Mouse (Mus musculus) hindbrain, embryonic 11.5 days (tissue): ENCODE measurements around the gene Itgb7. TPM values are rescaled to one million over a fixed set of nuclear protein-coding genes. Genes with fewer than 3 reads are reported as not detected.
A peak's percentile ranks its signal among the peaks of the same experiment; 100 is the strongest.
"Not testable (repeated sequence)": the region's sequence is repeated elsewhere in the genome, so short reads cannot be mapped to it uniquely, and the experiment has no call there.

Experiments used
- ATAC-seq: fragments of 200-750 bp; cut with Nextera tagmentation; 2 replicates; pipeline ENCODE4 v1.8.0; 2017; ENCODE audit warnings: mild to moderate bottlenecking, moderate TSS enrichment, moderate library complexity; ENCODE audit not compliant: low FRiP score
- DNase-seq: peaks from one replicate; pipeline ENCODE4 v3.0.0-alpha.2; 2015; ENCODE audit warnings: low spot score
- H3K27ac ChIP-seq: fragments of 300-500 bp; sonication (generic); 2 replicates; pipeline ENCODE4 v1.5.1; 2014; ENCODE audit warnings: mild to moderate bottlenecking, low read depth, low read length
- H3K27me3 ChIP-seq: fragments of 300-500 bp; sonication (generic); 2 replicates; pipeline ENCODE4 v1.6.1; 2014; ENCODE audit warnings: mild to moderate bottlenecking, low read length, moderate library complexity, mixed read lengths; ENCODE audit not compliant: control insufficient read depth, insufficient read depth
- H3K36me3 ChIP-seq: fragments of 300-500 bp; sonication (generic); 2 replicates; pipeline ENCODE4 v1.6.1; 2014; ENCODE audit warnings: mild to moderate bottlenecking, low read length, moderate library complexity, mixed read lengths; ENCODE audit not compliant: control insufficient read depth, insufficient read depth
- H3K4me1 ChIP-seq: fragments of 300-500 bp; sonication (generic); replicated peaks from 2 replicates; pipeline ENCODE4 v1.6.1; 2014; ENCODE audit warnings: low read length, mixed read lengths; ENCODE audit not compliant: control insufficient read depth, insufficient read depth
- H3K4me2 ChIP-seq: fragments of 300-500 bp; sonication (generic); replicated peaks from 2 replicates; pipeline ENCODE4 v1.6.1; 2014; ENCODE audit warnings: mild to moderate bottlenecking, low read depth, low read length
- H3K4me3 ChIP-seq: fragments of 300-500 bp; sonication (generic); 2 replicates; pipeline ENCODE4 v1.5.1; 2014; ENCODE audit warnings: low read depth, low read length
- H3K9ac ChIP-seq: fragments of 300-500 bp; sonication (generic); 2 replicates; pipeline ENCODE4 v1.6.1; 2014; ENCODE audit warnings: low read depth, low read length
- H3K9me3 ChIP-seq: fragments of 300-500 bp; sonication (generic); 2 replicates; pipeline ENCODE4 v1.6.1; 2016; ENCODE audit warnings: low read length; ENCODE audit not compliant: control insufficient read depth
- WGBS: fragments of 180-500 bp; shearing (Covaris S2); extraction: QIAGEN DNeasy Blood & Tissue Kit; methylation state at CpG from one replicate; pipeline ENCODE4 v1.1.7; 2014; 5-methylcytosine and 5-hydroxymethylcytosine counted together
- polyA plus RNA-seq: library from polyadenylated mRNA; unstranded; fragments of >200 nt; fragmentation: Nextera tagmentation; extraction: Ambion mirVana; gene quantifications from 2 replicates; pipeline ENCODE4 v1.2.1, GENCODE M21; 2014

Gene Itgb7
- polyA plus RNA-seq, 1 experiment from 2014 or later: 1.1 TPM

DNA sequence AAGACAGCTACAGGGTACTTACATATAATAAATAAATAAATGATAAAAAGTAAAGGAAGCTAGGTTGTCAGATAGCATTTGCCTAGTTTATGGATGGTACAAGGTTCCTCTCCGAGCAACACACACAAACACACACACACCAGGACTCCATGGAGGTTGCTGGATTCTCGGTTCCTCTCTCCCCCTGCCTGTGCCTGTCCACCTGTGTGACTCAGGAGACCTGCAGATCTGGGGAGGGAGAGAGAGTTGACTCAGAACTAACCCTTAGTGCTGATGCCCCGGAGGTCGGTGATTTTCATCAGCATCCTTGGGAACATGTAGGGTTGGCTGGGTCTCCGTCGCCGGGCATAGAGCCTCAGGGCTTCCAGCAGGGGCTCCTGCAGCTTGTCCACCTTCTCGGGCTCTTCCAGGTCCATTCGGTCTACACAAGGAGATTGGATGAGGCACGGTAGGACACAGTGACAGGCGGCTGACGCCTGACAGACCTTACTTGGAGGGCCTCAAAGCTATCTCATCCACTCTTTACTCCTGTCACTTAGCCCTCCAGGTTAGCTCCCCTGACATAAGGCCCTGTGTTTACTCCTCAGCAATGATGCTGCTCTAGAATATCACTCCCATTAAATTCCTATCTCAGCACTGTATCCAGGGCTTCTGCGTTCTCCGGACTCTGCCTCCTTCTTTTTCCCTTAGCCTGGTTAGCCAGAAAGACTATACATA, 7.0 kb upstream of the Itgb7 start:
- peaks cover 16% of the 10 kb centered on the region for H3K27me3 ChIP-seq
- H3K4me2 ChIP-seq: no peak overlapping the region
- H3K36me3 ChIP-seq: no peaks in the 10 kb centered on the region
- no peak overlapping the region for H3K4me3 ChIP-seq
- no peak overlapping the region for H3K9ac ChIP-seq
- ATAC-seq (no peak), DNase-seq (no peak)
- no peaks in the 10 kb centered on the region for H3K9me3 ChIP-seq
- WGBS: 89% methylated on average over 14 of the region's 14 CpGs
- peaks cover 9% of the 10 kb centered on the region for H3K4me1 ChIP-seq
- no peak overlapping the region for H3K27ac ChIP-seq

DNA sequence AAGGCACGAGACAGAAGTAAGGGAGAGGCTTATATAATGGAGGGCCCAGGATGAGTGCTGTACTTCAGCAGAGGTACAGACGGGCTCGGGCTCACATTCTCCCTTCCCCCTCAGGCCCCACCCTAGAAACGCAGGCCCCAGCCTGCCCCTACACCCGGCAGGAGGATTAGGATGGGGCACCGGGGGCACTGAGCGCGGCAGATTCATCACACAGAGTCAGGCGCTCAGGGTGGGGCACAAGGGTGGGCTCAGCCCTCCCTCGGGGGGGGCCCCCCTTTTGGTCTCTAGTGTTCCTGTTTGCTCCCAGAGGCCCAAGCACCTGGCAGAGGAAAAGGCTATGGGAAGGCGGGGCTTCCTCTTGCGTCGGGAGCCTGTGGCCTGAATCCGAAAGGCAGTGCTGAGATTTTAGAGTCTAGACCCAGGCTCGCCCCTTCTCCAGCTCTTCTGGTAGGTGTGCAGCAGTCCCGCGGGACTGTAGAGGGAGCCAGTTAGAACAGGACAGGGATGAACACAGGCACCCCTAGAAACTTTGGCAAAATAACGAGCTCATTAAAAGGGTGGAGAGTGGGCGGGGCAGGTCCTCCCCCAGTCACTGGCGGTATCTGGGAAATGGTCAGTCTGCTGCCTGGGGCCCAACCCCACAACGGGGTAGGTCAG, 3.8 kb upstream of the Itgb7 start:
- Histone ChIP-seq H3K4me2 (no peak overlapping the region), H3K4me1 (0 out of 2 replicates have a peak, but pooled peaks cover 2% of the 10 kb centered on the region), H3K27ac (no peak overlapping the region), H3K9ac (peak overlapping the region; percentile 31; the same call in 1 of the 2 replicates), H3K9me3 (no peaks in the 10 kb centered on the region), H3K27me3 (no peaks in the 10 kb centered on the region), H3K36me3 (no peaks in the 10 kb centered on the region), H3K4me3 (no peak overlapping the region)
- WGBS: 36% methylated on average over 21 of the region's 21 CpGs
- ATAC-seq (no peak), DNase-seq (no peak)

DNA sequence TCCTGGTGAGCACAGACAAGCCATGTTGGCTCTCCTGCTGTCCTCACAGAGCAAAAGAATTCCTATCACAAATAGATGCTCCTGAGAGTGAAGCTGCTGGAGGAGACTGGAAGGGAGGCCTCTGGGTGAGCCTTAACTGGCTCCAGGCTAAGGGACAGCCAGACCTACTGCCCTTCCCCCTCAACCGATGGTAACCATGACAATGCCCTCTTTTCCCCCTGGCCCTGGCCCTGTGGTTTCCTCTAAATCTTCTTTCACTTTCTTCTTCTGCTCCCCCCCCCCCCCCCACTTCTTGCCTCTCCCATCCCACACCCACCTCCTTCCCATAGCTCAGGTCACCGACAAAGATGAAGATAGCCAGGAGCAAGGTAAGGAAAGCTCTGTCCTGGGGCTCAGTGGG, 2.2 kb upstream of the Itgb7 start:
- Histone ChIP-seq H3K27me3 (no peaks in the 10 kb centered on the region), H3K9me3 (no peaks in the 10 kb centered on the region), H3K4me2 (no peak overlapping the region), H3K36me3 (no peaks in the 10 kb centered on the region), H3K27ac (no peak overlapping the region), H3K4me3 (no peak overlapping the region), H3K4me1 (no peaks in the 10 kb centered on the region), H3K9ac (no peak overlapping the region)
- ATAC-seq (no peak), DNase-seq (no peak)
- 31% methylated on average over 2 of the region's 2 CpGs for WGBS

DNA sequence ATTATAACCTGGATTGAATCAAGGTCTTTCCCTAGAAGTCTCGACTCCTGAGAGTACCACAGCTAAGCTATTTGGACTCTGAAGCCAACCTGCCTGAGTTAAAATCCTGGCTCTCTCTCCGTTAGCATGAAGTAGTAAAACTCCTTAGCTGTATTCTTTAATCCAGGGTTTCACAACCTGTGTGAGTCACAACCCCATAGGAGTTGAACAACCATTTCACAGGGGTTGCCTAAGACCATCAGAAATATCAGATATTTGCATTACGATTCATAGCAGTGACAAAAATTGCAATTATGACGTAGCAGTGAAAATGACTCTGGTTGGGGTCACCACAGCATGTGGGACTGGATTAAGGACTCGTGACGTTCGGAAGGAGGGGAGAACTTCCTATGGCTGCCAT, 1.0 kb upstream of the Itgb7 start:
- Histone ChIP-seq H3K4me1 (no peaks in the 10 kb centered on the region), H3K36me3 (no peaks in the 10 kb centered on the region), H3K9me3 (no peaks in the 10 kb centered on the region), H3K27me3 (no peaks in the 10 kb centered on the region; the same call in 1 of the 2 replicates), H3K9ac (no peak overlapping the region), H3K27ac (no peak overlapping the region), H3K4me2 (no peak overlapping the region), H3K4me3 (no peak overlapping the region)
- WGBS: 86% methylated on average over 7 of the region's 7 CpGs
- ATAC-seq: no peak
- no peak for DNase-seq

DNA sequence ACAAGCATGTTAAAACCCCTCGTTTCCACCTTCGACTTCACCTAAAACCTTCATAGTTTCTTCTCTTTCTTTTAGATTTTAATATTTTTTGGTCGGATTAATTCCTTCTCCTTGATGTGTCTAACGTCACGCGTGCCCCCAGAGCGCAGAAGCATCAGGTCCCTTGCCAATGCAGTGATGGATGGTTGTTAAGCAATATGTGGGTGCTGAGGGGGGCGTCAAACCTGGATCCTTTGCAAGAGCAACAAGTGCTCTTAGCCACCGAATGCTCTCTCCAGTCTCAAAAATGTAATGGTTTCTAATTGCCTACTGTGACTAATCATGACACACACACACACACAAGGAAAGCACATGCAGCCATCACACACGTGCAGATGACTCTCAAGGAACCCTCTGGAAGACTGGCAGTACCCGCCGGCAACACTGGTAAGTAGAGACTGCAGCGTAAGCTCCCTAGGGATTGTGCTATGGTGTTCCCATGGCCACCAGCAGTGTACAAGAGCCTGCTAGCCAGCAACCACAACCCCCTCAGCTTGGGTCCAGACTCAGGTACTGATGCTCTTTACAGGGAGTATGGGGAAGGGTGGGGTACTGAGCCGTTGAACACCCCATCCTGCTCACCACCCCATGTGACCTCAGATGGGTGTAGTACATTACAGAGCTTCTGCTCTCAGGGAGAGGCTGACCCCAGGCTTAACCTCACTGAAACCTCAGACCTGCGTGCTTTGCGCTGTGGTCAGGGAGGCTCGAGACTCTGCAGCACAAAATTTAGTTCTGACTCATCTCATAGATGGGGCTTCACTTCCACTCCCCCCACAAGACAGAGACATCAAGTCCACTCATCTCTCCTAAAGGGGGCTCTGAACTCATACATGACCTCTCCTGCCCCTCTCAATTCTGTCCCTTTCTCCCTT, 1.1 kb downstream of the Itgb7 start:
- 85% methylated on average over 17 of the region's 17 CpGs for WGBS
- DNase-seq: no peak
- Histone ChIP-seq H3K36me3 (no peaks in the 10 kb centered on the region), H3K27me3 (no peaks in the 10 kb centered on the region; the same call in 1 of the 2 replicates), H3K4me1 (no peaks in the 10 kb centered on the region), H3K27ac (no peak overlapping the region), H3K9me3 (no peaks in the 10 kb centered on the region), H3K9ac (no peak overlapping the region), H3K4me3 (no peak overlapping the region), H3K4me2 (no peak overlapping the region)
- no peak for ATAC-seq

DNA sequence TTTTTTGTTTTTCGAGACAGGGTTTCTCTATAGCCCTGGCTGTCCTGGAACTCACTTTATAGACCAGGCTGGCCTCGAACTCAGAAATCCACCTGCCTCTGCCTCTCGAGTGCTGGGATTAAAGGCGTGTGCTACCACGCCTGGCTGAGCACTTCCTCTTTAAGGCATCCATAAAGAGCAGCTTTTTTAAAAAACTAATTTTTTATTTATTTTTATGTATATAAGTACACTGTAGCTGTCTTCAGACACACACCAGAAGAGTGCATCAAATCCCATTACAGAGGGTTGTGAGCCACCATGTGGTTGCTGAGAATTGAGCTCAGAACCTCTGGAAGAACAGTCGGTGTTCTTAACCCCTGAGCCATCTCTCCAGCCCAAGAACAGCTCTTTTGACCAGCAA, 6.1 kb downstream of the Itgb7 start:
- not testable (repeated sequence) for H3K4me1 ChIP-seq, DNase-seq, H3K36me3 ChIP-seq, H3K27ac ChIP-seq, ATAC-seq, H3K9ac ChIP-seq, H3K4me3 ChIP-seq, H3K4me2 ChIP-seq, H3K9me3 ChIP-seq
- WGBS: 79% methylated on average over 6 of the region's 6 CpGs
- H3K27me3 ChIP-seq: peaks cover 12% of the 10 kb centered on the region

DNA sequence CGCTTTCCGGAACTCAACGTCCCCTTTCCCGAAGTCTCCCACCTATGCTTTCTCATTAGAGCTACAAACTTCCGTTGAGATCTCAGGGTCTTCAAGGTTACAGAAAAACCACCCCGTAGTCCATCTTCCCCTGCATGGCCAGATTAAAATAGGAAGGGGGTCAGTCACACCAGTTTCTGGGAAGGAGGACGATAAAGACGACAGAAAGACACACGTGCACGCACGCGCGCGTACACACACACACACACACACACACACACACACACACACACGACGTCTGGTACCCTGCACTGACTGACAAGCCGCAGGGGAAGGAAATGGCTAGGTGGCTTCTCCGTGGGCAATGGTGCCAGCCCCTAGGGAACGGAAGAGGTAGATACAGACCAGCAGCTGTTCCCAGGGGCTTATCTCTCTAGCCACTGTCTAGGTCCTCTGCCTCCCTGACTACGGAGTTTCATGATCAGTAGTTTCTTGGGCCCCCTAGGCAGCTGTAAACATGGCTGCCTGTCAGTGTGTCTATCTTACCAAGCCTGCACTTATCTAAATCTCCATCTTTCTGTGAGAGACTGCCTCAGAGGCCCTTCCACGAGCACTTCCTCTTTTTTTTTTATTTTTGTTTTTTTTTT, 6.6 kb downstream of the Itgb7 start:
- H3K36me3 ChIP-seq: no peaks in the 10 kb centered on the region
- DNase-seq (no peak), ATAC-seq (no peak)
- peaks cover 12% of the 10 kb centered on the region for H3K27me3 ChIP-seq
- H3K4me2 ChIP-seq: peak overlapping the region; percentile 79
- WGBS: 21% methylated on average over 20 of the region's 21 CpGs
- 0 out of 2 replicates have a peak overlapping the region, but pooled peaks have one; percentile 15 for H3K9ac ChIP-seq
- no peaks in the 10 kb centered on the region for H3K9me3 ChIP-seq
- H3K4me1 ChIP-seq: no peaks in the 10 kb centered on the region
- H3K27ac ChIP-seq: no peak overlapping the region
- H3K4me3 ChIP-seq: peak overlapping the region; percentile 31

DNA sequence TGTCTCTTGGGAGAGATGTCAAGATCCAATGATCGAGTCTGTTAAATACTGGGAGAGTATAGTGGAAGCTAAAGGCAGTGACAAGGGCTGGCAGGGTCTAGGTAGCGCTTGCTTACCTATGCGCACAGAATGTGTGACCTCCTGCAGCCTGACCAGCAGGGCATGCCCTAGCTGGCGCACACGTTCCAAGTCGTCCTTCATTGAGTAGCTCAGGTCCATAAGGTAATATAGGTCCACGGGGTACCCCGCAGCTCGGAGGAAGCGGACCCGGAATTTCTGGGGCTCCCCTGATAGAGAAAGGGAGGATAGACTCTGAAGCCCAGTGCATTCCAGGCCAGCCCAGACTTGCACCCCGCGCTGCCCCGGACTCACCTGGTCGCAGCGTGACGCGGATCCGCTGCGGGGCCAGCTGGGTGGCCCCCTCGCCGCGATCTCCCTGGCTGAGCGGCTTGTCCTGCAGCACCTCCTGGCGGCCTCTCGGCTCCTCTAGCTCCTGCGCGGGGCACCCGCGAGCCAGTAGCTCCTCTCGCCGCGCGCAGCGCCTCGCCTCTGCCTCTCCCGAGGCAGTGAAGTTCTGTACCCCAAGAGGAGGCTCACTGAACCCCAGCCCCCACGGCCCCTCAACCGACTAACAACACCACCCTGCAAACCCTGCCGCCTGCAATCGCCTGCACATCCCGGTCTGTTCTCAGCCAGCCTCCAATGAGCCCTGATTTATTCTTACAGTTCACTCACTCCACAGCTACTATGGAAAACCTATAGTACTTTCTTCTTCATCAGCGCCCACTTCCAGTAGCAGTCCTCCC, 7.4 kb downstream of the Itgb7 start:
- DNase-seq (peak; percentile 82), ATAC-seq (peak; percentile 71; the same call in 1 of the 2 replicates)
- no peak overlapping the region for H3K27ac ChIP-seq
- no peaks in the 10 kb centered on the region for H3K4me1 ChIP-seq
- H3K36me3 ChIP-seq: no peaks in the 10 kb centered on the region
- H3K4me2 ChIP-seq: peak overlapping the region; percentile 79
- peaks cover 12% of the 10 kb centered on the region for H3K27me3 ChIP-seq
- peak overlapping the region; percentile 31 for H3K4me3 ChIP-seq
- WGBS: 4% methylated on average over 43 of the region's 43 CpGs
- peak overlapping the region; percentile 53 for H3K9ac ChIP-seq
- no peaks in the 10 kb centered on the region for H3K9me3 ChIP-seq
